Mouse (Mus musculus): ENCODE results near the gene Arhgef1. TPM values are rescaled to one million over a fixed set of nuclear protein-coding genes. Genes with fewer than 3 reads are reported as not detected.
A peak's percentile ranks its signal among the peaks of the same experiment; 100 is the strongest.

The Arhgef1 gene
- total RNA-seq, 2 experiments from 2014 or later: 79.6 to 98.8 TPM

GRCm38 (mm10) chr7:24931651-24932050 lies 28.9 kb downstream of the Arhgef1 start:
- no peak for DNase-seq (ENCODE audit: low spot score in 2 of 2)

GRCm38 (mm10) chr7:24943641-24944040 lies 40.9 kb downstream of the Arhgef1 start:
- DNase-seq (ENCODE audit: low spot score in 2 of 2): no peak

- no peak for DNase-seq (ENCODE audit: low spot score in 2 of 2)
These were observed 41.7 kb downstream of the Arhgef1 start, which contains the start of gene Gm4881 for GRCm38 (mm10) chr7:24944257-24944950. TSS of gene Gm4881 (minus strand) at chr7:24944494.

- no peak for DNase-seq (ENCODE audit: low spot score in 2 of 2)
These were observed 44.8 kb downstream of the Arhgef1 start for GRCm38 (mm10) chr7:24947316-24948048.

GRCm38 (mm10) chr7:24948774-24949173 lies 46.1 kb downstream of the Arhgef1 start:
- DNase-seq (ENCODE audit: low spot score in 2 of 2): no peak

- peak; percentile 59 to 72 for DNase-seq (ENCODE audit: low spot score in 2 of 2)
These were observed 47.4 kb downstream of the Arhgef1 start for GRCm38 (mm10) chr7:24949958-24950623.

- DNase-seq (ENCODE audit: low spot score in 2 of 2): no peak
These were observed 51.3 kb downstream of the Arhgef1 start for GRCm38 (mm10) chr7:24953966-24954365.

- DNase-seq (ENCODE audit: low spot score in 2 of 2): no peak
These were observed 51.7 kb downstream of the Arhgef1 start for GRCm38 (mm10) chr7:24954450-24954849.

GRCm38 (mm10) chr7:24955226-24955625 lies 52.5 kb downstream of the Arhgef1 start:
- DNase-seq (ENCODE audit: low spot score in 2 of 2): no peak

DNA sequence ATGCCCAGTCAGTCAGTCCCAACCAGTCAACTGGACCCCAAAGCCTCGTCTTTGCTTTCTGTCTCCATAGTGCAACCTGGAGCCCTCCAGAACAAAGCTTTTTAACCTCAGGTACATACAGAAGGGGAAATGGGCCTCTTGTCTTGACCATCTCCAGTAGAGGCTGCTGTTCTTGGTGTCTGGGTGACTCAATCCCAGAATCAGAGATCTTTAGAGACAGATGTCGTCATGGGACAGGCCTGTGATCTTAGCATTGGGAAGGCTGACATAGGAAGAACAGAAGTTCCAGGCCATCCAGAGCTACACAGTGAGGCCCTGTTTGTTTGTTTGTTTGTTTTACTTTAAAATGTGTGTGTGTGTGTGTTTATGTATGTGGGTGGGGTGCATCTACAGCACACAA lies 61.6 kb downstream of the Arhgef1 start:
- DNase-seq (ENCODE audit: low spot score in 2 of 2): no peak

- DNase-seq (ENCODE audit: low spot score in 2 of 2): peak; percentile 61 to 70
These were observed 62.3 kb downstream of the Arhgef1 start for GRCm38 (mm10) chr7:24964897-24965535.

DNA sequence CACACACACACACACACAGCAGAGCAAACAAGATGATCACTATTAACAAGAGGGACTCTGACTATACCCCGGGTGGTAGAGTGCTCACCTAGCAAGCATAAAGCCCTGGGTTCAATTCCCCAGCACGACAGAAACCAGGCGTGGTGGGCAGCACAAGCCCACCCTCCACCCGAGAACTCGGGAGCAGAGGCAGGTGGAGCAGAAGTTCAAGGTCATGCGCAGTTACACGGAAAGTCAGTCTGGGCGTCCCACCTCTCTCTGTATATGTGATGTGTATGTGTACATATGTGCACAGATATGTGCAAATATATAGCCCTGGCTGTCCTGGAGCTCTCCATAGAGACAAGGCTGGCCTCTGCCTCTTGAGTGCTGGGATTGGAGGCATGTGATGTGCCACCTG lies 65.3 kb downstream of the Arhgef1 start:
- no peak for DNase-seq (ENCODE audit: low spot score in 2 of 2)

GRCm38 (mm10) chr7:24968463-24968862 lies 65.8 kb downstream of the Arhgef1 start:
- no peak for DNase-seq (ENCODE audit: low spot score in 2 of 2)

GRCm38 (mm10) chr7:24969805-24970204 lies 67.1 kb downstream of the Arhgef1 start:
- DNase-seq (ENCODE audit: low spot score in 2 of 2): no peak

- DNase-seq (ENCODE audit: low spot score in 2 of 2): no peak
These were observed 67.6 kb downstream of the Arhgef1 start for GRCm38 (mm10) chr7:24970341-24970740.

GRCm38 (mm10) chr7:24971261-24971971 lies 68.7 kb downstream of the Arhgef1 start:
- DNase-seq (ENCODE audit: low spot score in 2 of 2): peak in 1 of 2 experiments; percentile 35

GRCm38 (mm10) chr7:24971972-24972893 lies 69.5 kb downstream of the Arhgef1 start, which contains the start of gene Rabac1:
TSS of gene Rabac1 (minus strand) at chr7:24972754.
- DNase-seq (ENCODE audit: low spot score in 2 of 2): peak; percentile 66 to 88

DNA sequence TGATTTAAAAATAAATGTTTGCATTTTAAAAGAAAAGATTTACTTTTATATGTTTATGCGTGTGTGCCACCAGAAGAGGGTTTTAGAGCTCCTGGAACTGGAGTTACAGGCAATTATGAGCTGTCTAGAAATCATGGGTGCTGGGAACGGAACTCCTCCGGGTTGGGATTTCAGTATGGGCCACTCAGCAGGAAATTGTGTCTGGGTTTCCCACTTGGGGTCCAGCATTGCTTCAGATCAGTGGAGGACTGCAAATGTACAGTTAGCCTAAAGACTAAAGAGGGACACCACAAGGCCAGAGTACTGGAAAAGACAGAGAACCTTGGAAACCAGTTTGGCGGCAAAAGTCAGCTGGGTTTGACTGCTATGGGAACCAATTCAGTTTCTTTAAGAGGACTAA lies 70.5 kb downstream of the Arhgef1 start:
- DNase-seq (ENCODE audit: low spot score in 2 of 2): no peak

GRCm38 (mm10) chr7:24973902-24974301 lies 71.2 kb downstream of the Arhgef1 start:
- DNase-seq (ENCODE audit: low spot score in 2 of 2): no peak

Data from gastrocnemius, postnatal 4 days (tissue).